Mouse (Mus musculus) hindlimb bud, embryonic 11.5 days (tissue): ENCODE data around the gene Cnot2.

Source experiments
- DNase-seq: peaks from one replicate; pipeline ENCODE4 v3.0.0-alpha.2; 2012; ENCODE audit warnings: low read depth, low spot score; ENCODE audit errors: extremely low spot score

Cnot2 gene

GRCm38 (mm10) chr10:116481917-116482316 is 99.4 kb downstream of the Cnot2 start:
- no peak for DNase-seq

DNA sequence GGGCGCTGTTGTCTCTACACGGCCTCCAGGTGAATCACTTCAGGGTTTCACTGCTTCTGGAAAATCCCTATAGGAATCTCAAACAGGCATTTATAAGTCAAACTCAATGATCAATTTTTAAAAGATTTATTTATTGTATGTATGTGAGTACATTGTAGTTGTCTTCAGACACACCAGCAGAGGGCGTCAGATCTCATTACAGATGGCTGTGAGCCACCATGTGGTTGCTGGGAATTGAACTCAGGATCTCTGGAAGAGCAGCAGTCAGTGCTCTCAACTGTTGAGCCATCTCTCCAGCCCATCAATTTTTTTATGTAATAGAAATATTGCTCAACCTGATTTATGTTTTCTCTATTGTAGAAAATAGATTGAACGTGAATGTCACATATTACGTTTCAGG is 100.3 kb downstream of the Cnot2 start:
- DNase-seq, result no peak

- DNase-seq, result no peak
Observed at GRCm38 (mm10) chr10:116476559-116476958, 104.8 kb downstream of the Cnot2 start.

- no peak for DNase-seq
Observed at GRCm38 (mm10) chr10:116475725-116476124, 105.6 kb downstream of the Cnot2 start.

- no peak for DNase-seq
Observed at GRCm38 (mm10) chr10:116473759-116474549, 107.4 kb downstream of the Cnot2 start, which contains the start of gene Kcnmb4. Kcnmb4 (minus strand) TSS chr10:116473878.

DNA sequence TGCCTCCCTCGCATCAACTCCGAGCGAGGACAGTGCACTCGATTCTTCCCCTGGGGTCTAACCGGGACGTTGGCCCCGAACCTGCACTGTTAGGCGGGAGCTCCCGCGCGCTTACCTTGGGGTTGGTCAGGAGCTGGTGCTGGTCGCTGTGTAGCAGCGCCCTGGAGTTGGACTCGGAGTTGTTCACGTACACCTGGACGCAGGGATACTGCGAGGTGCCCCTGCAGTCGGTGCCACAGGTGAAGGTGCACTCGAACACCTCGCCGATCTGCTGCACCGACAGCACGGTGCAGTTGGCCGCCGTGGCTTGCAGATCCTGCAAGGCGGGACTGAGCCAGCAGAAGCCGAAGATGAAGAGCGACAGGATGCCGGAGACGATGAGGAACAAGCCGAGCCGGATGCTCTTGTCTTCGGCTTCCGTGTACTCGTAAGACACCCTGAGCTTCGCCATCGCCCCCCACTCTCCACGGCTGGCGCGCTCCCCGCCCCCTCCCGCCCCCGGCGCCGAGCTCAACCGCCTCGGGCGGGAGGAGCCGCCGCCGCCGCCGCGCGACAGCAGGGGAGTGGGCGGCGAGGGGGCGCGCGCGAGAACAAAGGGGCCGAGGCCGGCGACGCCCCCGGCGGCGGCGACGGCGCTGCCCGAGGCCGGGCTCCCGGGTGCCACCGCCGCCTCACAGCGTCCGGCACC is 108.1 kb downstream of the Cnot2 start:
- no peak for DNase-seq

DNA sequence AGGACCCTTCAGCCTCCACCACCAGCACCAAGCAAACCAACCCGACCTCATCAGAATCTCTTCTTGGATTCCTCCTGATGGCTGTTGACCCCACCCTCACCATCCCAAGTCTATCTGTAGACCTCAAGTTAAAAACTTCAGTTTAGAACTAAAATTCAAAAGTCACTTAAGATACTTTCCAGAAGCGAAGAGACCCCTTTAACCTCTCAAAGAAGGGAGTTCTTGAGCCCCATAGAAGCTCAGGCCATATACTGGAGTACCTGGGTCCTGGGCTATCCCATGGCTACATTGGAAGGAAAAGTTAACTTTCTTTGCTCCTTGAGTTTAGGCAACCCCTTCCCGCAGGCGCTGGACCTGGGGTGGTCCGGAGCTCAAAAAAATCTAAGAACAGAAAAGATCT is 108.7 kb downstream of the Cnot2 start:
- no peak for DNase-seq

DNA sequence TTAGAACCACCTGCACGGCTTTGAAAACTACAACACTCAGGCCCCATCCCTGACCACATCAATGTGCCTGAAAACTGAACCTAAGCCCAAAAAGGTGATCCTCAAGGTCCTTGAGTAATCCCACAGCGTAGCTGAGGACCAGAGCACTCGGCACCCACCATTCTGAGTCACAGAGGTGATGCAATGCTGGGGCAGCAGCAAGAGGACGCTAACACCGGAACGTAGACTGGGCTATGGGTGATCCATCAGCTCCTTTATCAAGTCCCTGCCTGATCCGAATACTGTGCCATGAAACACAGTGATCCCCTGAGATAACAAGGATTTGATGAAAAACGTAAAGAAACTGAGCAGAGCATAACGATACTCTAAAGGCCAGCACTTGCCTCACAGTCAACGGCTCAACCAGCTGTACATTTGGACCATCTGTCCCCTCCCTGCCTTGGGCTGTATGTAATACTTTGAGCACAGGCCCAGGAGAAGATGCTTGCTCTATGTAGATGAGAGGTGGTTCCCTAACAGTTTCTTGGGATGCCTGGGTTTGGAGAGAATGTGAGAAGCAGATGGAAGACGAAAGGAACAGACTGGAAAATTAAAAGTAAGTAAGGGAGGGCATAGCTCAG is 110.9 kb downstream of the Cnot2 start:
- no peak for DNase-seq

DNA sequence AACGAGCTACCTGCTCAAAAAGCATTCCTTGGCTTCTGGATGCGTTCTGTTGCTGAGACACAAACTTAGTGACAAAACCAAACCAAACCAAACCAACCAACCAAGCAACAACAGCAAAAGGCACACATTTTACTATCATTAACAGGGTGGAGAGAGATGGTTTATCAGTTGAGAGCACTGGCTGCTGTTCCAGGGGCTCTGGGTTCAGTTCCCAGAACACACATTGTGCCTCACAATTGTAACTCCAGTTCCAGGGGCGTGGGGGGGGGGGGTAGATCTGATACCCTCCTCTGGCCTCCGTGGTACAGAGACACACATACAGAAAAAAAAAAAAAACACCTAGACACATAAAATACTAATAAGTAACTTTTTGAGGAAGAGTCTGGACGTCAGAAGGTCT is 113.2 kb downstream of the Cnot2 start:
- no peak for DNase-seq

GRCm38 (mm10) chr10:116463753-116464345 is 117.5 kb downstream of the Cnot2 start:
- no peak for DNase-seq

- no peak for DNase-seq
Observed at GRCm38 (mm10) chr10:116461443-116461842, 119.9 kb downstream of the Cnot2 start.

DNA sequence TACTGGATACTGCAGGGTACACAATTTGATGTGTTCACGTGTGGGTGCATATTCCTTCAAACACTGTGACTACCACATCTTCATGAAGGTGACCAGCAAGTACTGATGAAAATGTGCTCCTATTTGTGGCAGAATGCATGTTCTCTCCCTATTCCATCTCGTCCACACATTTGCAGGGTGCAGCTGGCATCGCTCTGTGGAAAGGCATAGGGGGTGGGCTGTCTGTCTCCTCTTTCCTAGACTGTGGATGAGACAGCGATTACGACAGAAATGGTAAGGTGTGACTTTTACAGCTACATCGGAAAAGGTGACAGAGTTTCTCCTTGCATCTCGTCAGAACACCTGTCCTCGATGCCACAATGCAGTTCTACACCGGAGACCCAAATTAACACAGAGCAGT is 122.5 kb downstream of the Cnot2 start:
- DNase-seq, result no peak

DNA sequence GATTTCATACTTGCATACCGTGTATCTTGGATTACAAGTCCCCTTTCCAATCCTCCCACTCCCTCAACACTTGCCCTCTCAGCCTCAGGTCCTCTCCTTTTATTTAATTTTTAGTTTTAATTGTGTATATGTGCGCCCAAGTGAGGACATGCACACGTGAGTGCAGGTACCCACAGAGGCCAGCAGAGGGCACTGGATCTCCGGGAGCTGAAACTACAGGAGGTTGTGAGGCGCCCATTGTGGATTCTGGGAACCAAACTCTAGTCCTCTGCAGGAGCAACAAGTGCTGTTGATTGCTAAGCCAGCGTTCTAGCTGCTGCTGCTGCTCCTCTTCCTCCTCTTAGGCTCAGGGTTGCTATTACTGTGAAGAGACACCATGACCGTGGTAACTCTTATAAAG is 128.5 kb downstream of the Cnot2 start:
- no peak for DNase-seq

DNA sequence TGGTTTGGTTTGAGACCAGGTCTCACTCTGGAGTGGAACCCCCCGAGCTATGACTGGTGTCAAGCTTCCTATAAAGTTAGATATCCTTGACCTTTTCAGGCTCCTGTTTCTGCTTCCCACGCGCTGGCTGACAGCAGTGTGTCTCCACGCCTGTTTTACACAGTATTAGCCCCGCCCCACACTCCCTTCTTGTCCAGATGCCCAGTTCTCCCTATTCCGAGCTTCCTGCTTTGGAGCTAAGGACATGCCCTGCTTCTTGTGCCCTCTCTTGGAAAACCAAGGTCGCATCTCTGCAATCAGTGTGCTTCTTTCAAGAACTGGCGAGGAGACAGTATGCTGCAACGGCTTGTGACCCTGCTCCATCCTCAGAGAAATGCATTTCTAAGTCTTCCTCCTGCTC is 130.7 kb downstream of the Cnot2 start:
- no peak for DNase-seq

DNA sequence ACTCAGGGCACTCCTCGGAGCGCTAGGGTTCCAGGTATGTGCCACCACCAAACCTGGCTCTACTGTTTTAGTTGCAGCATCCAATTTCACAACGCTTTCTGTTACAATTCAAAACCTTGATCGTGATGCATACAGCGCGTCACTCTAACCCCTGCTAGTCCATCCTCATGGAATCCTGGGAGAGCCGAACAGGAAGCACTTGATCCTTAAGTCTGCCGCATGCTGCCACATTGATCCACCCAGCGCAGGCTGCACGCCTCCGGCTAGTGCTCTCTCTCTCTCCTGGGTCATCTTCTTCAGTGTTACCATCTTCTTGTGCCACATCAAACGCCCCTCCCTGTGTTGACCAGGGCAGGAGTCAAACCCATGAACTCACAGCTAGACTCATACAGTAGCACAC is 133.1 kb downstream of the Cnot2 start:
- DNase-seq, result no peak

DNA sequence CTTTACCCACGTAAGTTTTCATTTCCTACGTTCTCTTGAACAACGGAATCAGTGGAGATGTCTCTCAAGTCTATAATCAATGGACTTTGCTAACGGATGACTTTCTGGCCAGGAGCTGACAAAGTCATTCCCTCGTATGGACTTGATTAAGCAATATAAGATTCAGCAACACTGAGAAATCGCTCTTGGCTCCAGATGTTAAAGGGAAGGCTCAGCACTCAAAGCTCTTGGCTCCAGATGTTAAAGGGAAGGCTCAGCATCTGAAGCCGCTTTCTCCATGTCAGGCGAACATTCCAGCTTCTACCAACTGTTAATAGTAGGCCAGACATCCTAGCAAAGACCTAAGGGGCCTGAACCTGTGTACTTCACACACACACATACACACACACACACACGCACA is 134.1 kb downstream of the Cnot2 start:
- no peak for DNase-seq

DNA sequence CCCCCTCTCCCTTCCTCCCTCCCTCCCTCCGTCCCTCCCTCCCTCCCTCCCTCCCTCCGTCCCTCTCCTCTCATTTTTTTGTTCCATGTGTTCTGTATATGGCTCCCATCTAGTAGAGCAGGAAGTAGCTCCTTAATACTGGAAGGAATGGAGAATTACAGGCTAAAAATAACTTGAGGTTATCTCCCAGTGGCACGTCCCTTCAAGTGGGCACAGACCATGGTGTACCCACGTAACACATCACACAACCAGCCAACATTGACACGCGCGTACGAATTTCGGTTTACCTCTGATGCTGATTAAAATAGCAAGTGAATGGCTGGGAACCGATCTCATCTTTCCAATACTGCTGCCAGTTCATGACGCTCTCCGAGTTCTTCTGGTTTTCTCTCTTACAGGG is 135.3 kb downstream of the Cnot2 start:
- DNase-seq, result no peak

- no peak for DNase-seq
Observed at GRCm38 (mm10) chr10:116444826-116445225, 136.5 kb downstream of the Cnot2 start.

DNA sequence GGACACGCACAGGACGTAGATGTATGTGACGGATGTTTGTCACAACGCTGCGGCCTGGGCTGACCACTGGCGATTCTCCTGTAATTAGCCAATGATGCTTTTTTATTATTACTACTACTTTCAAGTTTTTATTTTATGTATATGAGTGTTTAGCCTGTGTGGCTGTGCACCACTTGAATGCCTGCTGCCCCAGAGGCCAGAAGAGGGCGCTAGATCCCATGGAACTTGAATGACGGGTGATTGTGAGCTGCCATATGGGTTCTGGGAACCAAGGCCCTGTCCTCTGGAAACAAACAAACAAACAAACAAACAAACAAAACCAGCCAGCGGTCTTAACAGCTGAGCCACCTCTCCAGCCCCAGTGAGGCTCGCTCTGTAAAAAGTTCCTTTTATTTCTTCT is 136.9 kb downstream of the Cnot2 start:
- no peak for DNase-seq

- no peak for DNase-seq
Observed at GRCm38 (mm10) chr10:116440946-116441345, 140.4 kb downstream of the Cnot2 start.

- DNase-seq, result no peak
Observed at GRCm38 (mm10) chr10:116440088-116440487, 141.2 kb downstream of the Cnot2 start.

- DNase-seq, result no peak
Observed at GRCm38 (mm10) chr10:116435455-116435854, 145.9 kb downstream of the Cnot2 start.
